ENCODE assay signal across 8 mouse cellular contexts in genomic region chr1:193152872-193153271, GRCm38 (mm10). TPM values are rescaled to one million over a fixed set of nuclear protein-coding genes. Genes with fewer than 3 reads are reported as not detected.
DNase-seq lines count a peak whose midpoint lies in the region; ATAC-seq lines count a peak whose summit lies in the region.

Irf6 (plus strand) TSS chr1:193153111.

- peak; percentile 84 for ATAC-seq in common myeloid progenitor, adult 5-6 weeks (replicated peaks; ENCODE audit: low read depth, poor library complexity, severe bottlenecking)
- ATAC-seq in lung, embryonic 16.5 days (ENCODE audit: low read depth) = peak; percentile 98

- peak within 1 kb of the TSS; percentile 63 for H3K9ac ChIP-seq in lung, embryonic 16.5 days (ENCODE audit: low read length)

- H3K9me3 ChIP-seq in heart, embryonic 10.5 days = no peaks in the 10 kb centered on the region
- H3K9me3 ChIP-seq in lung, embryonic 16.5 days (ENCODE audit: control insufficient read depth, low read length) = no peaks in the 10 kb centered on the region

- H3K4me2 ChIP-seq in lung, embryonic 16.5 days (ENCODE audit: low read depth, low read length) = peak within 1 kb of the TSS; percentile 57

- peak; percentile 83 for DNase-seq in CD4-positive, CD25-positive, alpha-beta regulatory T cell, adult 2 months (ENCODE audit: low read depth, low spot score)
- DNase-seq in heart, embryonic 10.5 days (ENCODE audit: low spot score) = peak; percentile 87
- DNase-seq in kidney, adult 8-10 months = peak; percentile 90 to 91
- DNase-seq in ovary, postnatal 36 days (ENCODE audit: low spot score) = peak; percentile 81
- DNase-seq in right cerebral cortex, adult 18-20 months = no peak
- no peak for DNase-seq in left cerebral cortex, adult 18-20 months (ENCODE audit: low spot score in 2 of 2)

- peak within 1 kb of the TSS; percentile 52; the same call in 1 of the 2 replicates for H3K27ac ChIP-seq in heart, embryonic 10.5 days
- H3K27ac ChIP-seq in lung, embryonic 16.5 days (ENCODE audit: low read length) = peak within 1 kb of the TSS; percentile 65

- H3K27me3 ChIP-seq in heart, embryonic 10.5 days (ENCODE audit: insufficient read depth, poor library complexity, severe bottlenecking) = peaks cover 62% of the 10 kb centered on the region
- peaks cover 21% of the 10 kb centered on the region for H3K27me3 ChIP-seq in lung, embryonic 16.5 days (ENCODE audit: control insufficient read depth, insufficient read depth, low read depth, low read length)

- WGBS in heart, embryonic 10.5 days = 1% methylated on average over 30 of the region's 30 CpGs
- WGBS in lung, embryonic 16.5 days = under 1% methylated on average over 29 of the region's 30 CpGs

- peak within 1 kb of the TSS; percentile 57 for H3K4me3 ChIP-seq in heart, embryonic 10.5 days
- peak within 1 kb of the TSS; percentile 53 for H3K4me3 ChIP-seq in lung, embryonic 16.5 days (ENCODE audit: low read length)

- no peaks in the 10 kb centered on the region for H3K36me3 ChIP-seq in heart, embryonic 10.5 days
- H3K36me3 ChIP-seq in lung, embryonic 16.5 days (ENCODE audit: control insufficient read depth, insufficient read depth, low read length) = no peaks in the 10 kb centered on the region

- peaks cover 31% of the 10 kb centered on the region for H3K4me1 ChIP-seq in heart, embryonic 10.5 days
- peaks cover 8% of the 10 kb centered on the region; the same call in 1 of the 2 replicates for H3K4me1 ChIP-seq in lung, embryonic 16.5 days (replicated peaks; ENCODE audit: control insufficient read depth, insufficient read depth, low read length)

RNA-seq across cellular contexts. Expression of gene Irf6, which starts in this region (rescaled TPM):
- total RNA-seq in common myeloid progenitor, adult 5-6 weeks (2017) = 1.0 and 1.6 TPM in 2 replicates
- polyA plus RNA-seq in heart, embryonic 10.5 days (2016; fragmentation: Nextera tagmentation; extraction: Ambion mirVana) = 3.1 and 4.7 TPM in 2 replicates
- polyA plus RNA-seq in lung, embryonic 16.5 days (2015; fragmentation: Nextera tagmentation; extraction: Ambion mirVana) = 18.3 TPM in 2 replicates
- 1 to 10 TPM; 1.6 to 1.7 TPM for total RNA-seq in left cerebral cortex, adult 18-20 months (2021)

Comparison
In these comparisons a context has a peak if more than half of its experiments do, and no peak if none do; other contexts are left out.
1. DNase-seq: peak in CD4-positive, CD25-positive, alpha-beta regulatory T cell, adult 2 months (single experiment), heart, embryonic 10.5 days (single experiment), kidney, adult 8-10 months (2 of 2) and ovary, postnatal 36 days (single experiment); none in right cerebral cortex, adult 18-20 months (single experiment) and left cerebral cortex, adult 18-20 months (0 of 2).